Mouse (Mus musculus) brain, embryonic 14.5 days (tissue): ENCODE data around the gene Il1rapl2.

Experiments used
- CTCF ChIP-seq: fragments of 200-500 bp; IDR thresholded peaks from 2 replicates; pipeline ENCODE4 v1.5.1; 2012; ENCODE audit warnings: inconsistent platforms, mild to moderate bottlenecking, moderate library complexity, borderline replicate concordance; ENCODE audit not compliant: insufficient read depth, insufficient read length; ENCODE audit errors: extremely low read depth
- POLR2A ChIP-seq: fragments of 200-500 bp; IDR thresholded peaks from 2 replicates; pipeline ENCODE4 v1.6.1; 2012; ENCODE audit warnings: mild to moderate bottlenecking, inconsistent platforms, borderline replicate concordance; ENCODE audit not compliant: poor library complexity, insufficient read depth, insufficient read length, severe bottlenecking; ENCODE audit errors: extremely low read depth

DNA sequence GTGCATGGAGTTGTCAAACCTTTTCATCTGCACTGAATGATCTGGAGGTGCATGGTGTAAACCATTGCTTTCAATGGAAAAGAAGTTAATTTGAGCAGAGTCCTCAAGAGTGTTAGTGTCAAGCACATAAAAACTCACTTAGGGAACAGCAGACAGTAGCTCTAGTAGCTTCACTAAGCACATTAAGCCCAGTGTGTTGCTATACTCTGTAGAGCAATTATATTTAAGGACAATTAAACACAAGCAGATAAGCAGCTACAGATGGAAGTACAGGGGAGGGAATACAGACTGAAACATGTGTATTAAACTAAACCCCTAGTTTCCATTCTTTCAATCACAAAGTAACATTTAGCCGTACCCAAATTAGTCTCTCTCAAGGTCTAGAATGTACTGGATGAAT, 930.1 kb downstream of the Il1rapl2 start:
- TF ChIP-seq POLR2A = no peak
- TF ChIP-seq CTCF = no peak
